Mouse (Mus musculus): ENCODE results near the gene Ogdh. TPM values are rescaled to one million over a fixed set of nuclear protein-coding genes. Genes with fewer than 3 reads are reported as not detected.

The Ogdh gene
- total RNA-seq (2023) = 183 to 197 TPM (median 187 TPM) in 4 replicates

GRCm38 (mm10) chr11:6291401-6292115 lies at the start of gene Ogdh:
Gene Ogdh, plus strand, starts transcription at chr11:6291633.

GRCm38 (mm10) chr11:6267320-6268254 lies 23.8 kb upstream of the Ogdh start, which contains the start of gene Ddx56:
Gene Ddx56, minus strand, starts transcription at chr11:6267772.

GRCm38 (mm10) chr11:6274387-6275093 lies 16.9 kb upstream of the Ogdh start, which contains the start of gene Tmed4:
Gene Tmed4, minus strand, starts transcription at chr11:6274870.

DNA sequence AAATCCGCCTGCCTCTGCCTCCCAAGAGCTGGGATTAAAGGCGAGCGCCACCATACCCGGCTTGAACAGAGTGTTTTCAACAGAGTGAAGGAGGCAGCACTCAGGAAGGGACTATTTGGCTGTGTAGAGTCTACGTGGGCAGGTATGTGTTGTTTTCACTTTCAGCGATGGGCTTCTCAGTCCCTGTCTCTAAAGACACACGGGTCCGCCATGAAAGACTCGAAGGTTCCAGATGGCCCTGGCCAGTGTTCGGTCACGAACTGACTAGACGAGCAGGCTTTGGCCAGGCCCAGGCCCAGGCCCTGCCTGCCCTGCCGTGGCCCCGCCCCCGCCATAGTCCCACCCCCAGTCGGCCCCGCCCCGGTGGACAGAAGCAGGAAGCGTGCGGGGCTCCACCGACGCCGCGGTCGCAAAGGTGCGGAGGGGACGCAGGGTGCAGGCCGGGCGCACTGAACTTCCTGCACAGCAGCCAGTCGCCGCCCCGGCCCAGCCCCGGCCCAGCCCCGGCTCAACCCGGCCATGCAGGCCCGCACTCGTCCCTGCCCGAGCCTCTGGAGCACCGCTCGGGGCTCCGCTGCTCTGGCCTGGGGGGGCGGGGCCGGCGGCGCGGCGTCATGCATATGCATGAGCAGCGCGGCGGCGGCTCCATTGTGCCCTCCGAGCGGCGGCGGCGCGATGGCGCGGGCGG lies 97.4 kb downstream of the Ogdh start, which contains the start of gene Zmiz2:
TSS of gene Zmiz2 (plus strand) at position 349 of the 688 bp plus-strand sequence.

Other genes starting within 250 kb of the Ogdh start
- gene Camk2b, start 225.3 kb upstream of the Ogdh start, total RNA-seq (2023) = 0.35 to 0.89 TPM (median 0.68 TPM) in 4 replicates
- 0.36 to 0.72 TPM in 2 of 4 replicates, not detected in the others for gene A730071L15Rik, start 91.6 kb upstream of the Ogdh start, total RNA-seq (2023)
- 60.2 to 62.6 TPM (median 60.9 TPM) in 4 replicates for gene Nudcd3, start 91.2 kb upstream of the Ogdh start, total RNA-seq (2023)
- 0.12 to 0.18 TPM (median 0.13 TPM) in 3 of 4 replicates, not detected in the other for gene Npc1l1, start 61.5 kb upstream of the Ogdh start, total RNA-seq (2023)
- 67.8 to 72.3 TPM (median 71.4 TPM) in 4 replicates for gene Ddx56, start 23.9 kb upstream of the Ogdh start, total RNA-seq (2023)
- gene Tmed4, start 16.8 kb upstream of the Ogdh start, total RNA-seq (2023) = 35.8 to 37.5 TPM (median 36.6 TPM) in 4 replicates
- gene Zmiz2, start 97.4 kb downstream of the Ogdh start, total RNA-seq (2023) = 172 to 185 TPM (median 179 TPM) in 4 replicates
- 958 to 1,167 TPM (median 1,125 TPM) in 4 replicates for gene Ppia, start 123.8 kb downstream of the Ogdh start, total RNA-seq (2023)
- gene H2afv, start 152.8 kb downstream of the Ogdh start, total RNA-seq (2023) = 50.9 to 57.2 TPM (median 53.9 TPM) in 4 replicates
- 82.8 to 88.0 TPM (median 84.4 TPM) in 4 replicates for gene Purb, start 184.3 kb downstream of the Ogdh start, total RNA-seq (2023)
- 267 to 298 TPM (median 283 TPM) in 4 replicates for gene Myo1g, start 229.3 kb downstream of the Ogdh start, total RNA-seq (2023)

Data from B cell, adult 62 days (primary cell).